Mouse (Mus musculus) fibroblast of lung, adult 2 months (primary cell): ENCODE measurements around the gene Inpp5e.
A peak's percentile ranks its signal among the peaks of the same experiment; 100 is the strongest.
"Not testable (repeated sequence)": the region's sequence is repeated elsewhere in the genome, so short reads cannot be mapped to it uniquely, and the experiment has no call there.

Experiments used
- DNase-seq: peaks from one replicate; pipeline ENCODE4 v3.0.0-alpha.2; 2011; ENCODE audit warnings: low read depth

Inpp5e gene

GRCm38 (mm10) chr2:26418120-26418519, 9.1 kb upstream of the Inpp5e start:
- DNase-seq, result peak; percentile 40

- no peak for DNase-seq
Observed at GRCm38 (mm10) chr2:26417066-26417465, 8.1 kb upstream of the Inpp5e start.

GRCm38 (mm10) chr2:26410931-26411411, 2.0 kb upstream of the Inpp5e start:
- DNase-seq, result peak; percentile 60

GRCm38 (mm10) chr2:26410091-26410490, 1.1 kb upstream of the Inpp5e start:
- DNase-seq, result no peak

GRCm38 (mm10) chr2:26409362-26409761, 359 bp upstream of the Inpp5e start:
- no peak for DNase-seq

GRCm38 (mm10) chr2:26403306-26403705, 5.7 kb downstream of the Inpp5e start:
- DNase-seq, result no peak

- DNase-seq, result no peak
Observed at GRCm38 (mm10) chr2:26402265-26402664, 6.7 kb downstream of the Inpp5e start.

GRCm38 (mm10) chr2:26401023-26401422, 8.0 kb downstream of the Inpp5e start:
- no peak for DNase-seq

- no peak for DNase-seq
Observed at GRCm38 (mm10) chr2:26400296-26400695, 8.7 kb downstream of the Inpp5e start.

- DNase-seq, result no peak
Observed at GRCm38 (mm10) chr2:26399647-26400046, 9.4 kb downstream of the Inpp5e start.

GRCm38 (mm10) chr2:26398978-26399377, 10.0 kb downstream of the Inpp5e start:
- no peak for DNase-seq

GRCm38 (mm10) chr2:26391617-26392016, 17.4 kb downstream of the Inpp5e start:
- DNase-seq, result no peak

GRCm38 (mm10) chr2:26390954-26391353, 18.0 kb downstream of the Inpp5e start:
- no peak for DNase-seq

- DNase-seq, result no peak
Observed at GRCm38 (mm10) chr2:26389154-26389690, 19.8 kb downstream of the Inpp5e start, which contains the start of the genes Entr1 and Pmpca. Entr1 (minus strand) TSS chr2:26389316. Pmpca (plus strand) TSS chr2:26389339.

GRCm38 (mm10) chr2:26388682-26389153, 20.3 kb downstream of the Inpp5e start:
- no peak for DNase-seq

- DNase-seq, result no peak
Observed at GRCm38 (mm10) chr2:26387713-26388112, 21.3 kb downstream of the Inpp5e start.

GRCm38 (mm10) chr2:26380871-26381270, 28.1 kb downstream of the Inpp5e start:
- not testable (repeated sequence) for DNase-seq

- peak; percentile 46 for DNase-seq
Observed at GRCm38 (mm10) chr2:26380131-26380771, 28.8 kb downstream of the Inpp5e start, which contains the start of gene Snapc4. Snapc4 (minus strand) TSS chr2:26380653.

GRCm38 (mm10) chr2:26372396-26372795, 36.6 kb downstream of the Inpp5e start:
- DNase-seq, result no peak

- no peak for DNase-seq
Observed at GRCm38 (mm10) chr2:26368572-26368971, 40.4 kb downstream of the Inpp5e start.

GRCm38 (mm10) chr2:26367911-26368310, 41.1 kb downstream of the Inpp5e start:
- DNase-seq, result no peak

GRCm38 (mm10) chr2:26364738-26365465, 44.1 kb downstream of the Inpp5e start:
- no peak for DNase-seq

GRCm38 (mm10) chr2:26363481-26363880, 45.5 kb downstream of the Inpp5e start:
- DNase-seq, result no peak
